9 mouse cellular contexts compared by ENCODE assay signal in genomic region chr4:148463208-148463960, GRCm38 (mm10). TPM values are rescaled to one million over a fixed set of nuclear protein-coding genes. Genes with fewer than 3 reads are reported as not detected.
DNase-seq lines count a peak whose midpoint lies in the region; ATAC-seq lines count a peak whose summit lies in the region.
"Had no signal": no experiment of that assay in that cellular context is flagged by ENCODE, and none has a peak within 500 bp of the region (broad histone marks: within the 10 kb centered on the region; RNA-seq: fewer than 3 reads in every experiment).

No protein-coding gene starts in this region.

- no peaks in the 10 kb centered on the region for H3K27me3 ChIP-seq in midbrain, embryonic 13.5 days
- no peaks in the 10 kb centered on the region for H3K27me3 ChIP-seq in midbrain, embryonic 16.5 days (ENCODE audit: control insufficient read depth, insufficient read depth, low read depth, low read length)

- no peaks in the 10 kb centered on the region for H3K9me3 ChIP-seq in midbrain, embryonic 13.5 days
- no peaks in the 10 kb centered on the region for H3K9me3 ChIP-seq in midbrain, embryonic 16.5 days (replicated peaks; ENCODE audit: control insufficient read depth, low read length, poor library complexity, severe bottlenecking)

- no peaks in the 10 kb centered on the region for H3K4me1 ChIP-seq in midbrain, embryonic 13.5 days (replicated peaks)
- H3K4me1 ChIP-seq in midbrain, embryonic 16.5 days (ENCODE audit: control insufficient read depth, insufficient read depth, low read length), result no peaks in the 10 kb centered on the region

- DNase-seq in CD4-positive, CD25-positive, alpha-beta regulatory T cell, adult 2 months (ENCODE audit: low read depth, low spot score), result peak; percentile 33
- DNase-seq in cerebellum, postnatal 25 days, result peak; percentile 70 to 71
- peak; percentile 47 for DNase-seq in kidney, postnatal 14 days
- peak; percentile 59 for DNase-seq in lung, postnatal 36 days
- DNase-seq in spleen, postnatal 4 days (ENCODE audit: low spot score in 2 of 2), result no peak

- WGBS in midbrain, embryonic 13.5 days, result 74% methylated on average over 14 of the region's 14 CpGs
- 67% methylated on average over 14 of the region's 14 CpGs for WGBS in midbrain, embryonic 16.5 days

- H3K4me3 ChIP-seq in midbrain, embryonic 13.5 days (replicated peaks), result no peak overlapping the region
- no peak overlapping the region for H3K4me3 ChIP-seq in midbrain, embryonic 16.5 days (ENCODE audit: low read depth, low read length)

- H3K9ac ChIP-seq in midbrain, embryonic 13.5 days (replicated peaks), result no peak overlapping the region
- no peak overlapping the region for H3K9ac ChIP-seq in midbrain, embryonic 16.5 days (ENCODE audit: low read depth, low read length)

- no peak for ATAC-seq in CD4-positive, CD25-positive, alpha-beta regulatory T cell, adult 4 months
- peak; percentile 27; the same call in 1 of the 2 replicates for ATAC-seq in midbrain, embryonic 13.5 days
- ATAC-seq in midbrain, embryonic 16.5 days, result no peak

- H3K27ac ChIP-seq in midbrain, embryonic 13.5 days, result no peak overlapping the region
- H3K27ac ChIP-seq in midbrain, embryonic 16.5 days (ENCODE audit: low read length), result no peak overlapping the region
- H3K27ac ChIP-seq: macrophage had no signal

- no peak overlapping the region for H3K4me2 ChIP-seq in midbrain, embryonic 13.5 days (replicated peaks)
- H3K4me2 ChIP-seq in midbrain, embryonic 16.5 days (ENCODE audit: low read length), result no peak overlapping the region

- H3K36me3 ChIP-seq in midbrain, embryonic 13.5 days, result peaks cover 98% of the 10 kb centered on the region
- peaks cover 72% of the 10 kb centered on the region for H3K36me3 ChIP-seq in midbrain, embryonic 16.5 days (ENCODE audit: control insufficient read depth, insufficient read depth, low read length)

RNA-seq across cellular contexts. Expression of gene Mtor, which starts 15.0 kb away (rescaled TPM):
- polyA plus RNA-seq in CD4-positive, CD25-positive, alpha-beta regulatory T cell, adult 4 months (2017; shearing (Covaris generic)), result 10 to 100 TPM in 1 of 2 experiments, 1 to 10 TPM in 1; 7.9 to 13.0 TPM
- 25.9 and 27.3 TPM in 2 replicates for polyA plus RNA-seq in midbrain, embryonic 13.5 days (2015; fragmentation: Nextera tagmentation; extraction: Ambion mirVana)
- polyA plus RNA-seq in midbrain, embryonic 16.5 days (2015; fragmentation: Nextera tagmentation; extraction: Ambion mirVana), result 23.0 and 24.4 TPM in 2 replicates

RNA-seq across cellular contexts. Expression of gene Ubiad1, which starts 18.8 kb away (rescaled TPM):
- polyA plus RNA-seq in CD4-positive, CD25-positive, alpha-beta regulatory T cell, adult 4 months (2017; shearing (Covaris generic)), result 10 to 100 TPM in 1 of 2 experiments, 1 to 10 TPM in 1; 8.7 to 12.9 TPM
- 20.5 and 22.2 TPM in 2 replicates for polyA plus RNA-seq in midbrain, embryonic 13.5 days (2015; fragmentation: Nextera tagmentation; extraction: Ambion mirVana)
- polyA plus RNA-seq in midbrain, embryonic 16.5 days (2015; fragmentation: Nextera tagmentation; extraction: Ambion mirVana), result 19.8 and 20.5 TPM in 2 replicates

RNA-seq across cellular contexts. Expression of gene Angptl7, which starts 36.9 kb away (rescaled TPM):
- polyA plus RNA-seq in CD4-positive, CD25-positive, alpha-beta regulatory T cell, adult 4 months (2017; shearing (Covaris generic)), result under 1 TPM; 0.59 to 0.65 TPM
- polyA plus RNA-seq in midbrain, embryonic 13.5 days (2015; fragmentation: Nextera tagmentation; extraction: Ambion mirVana), result 0.23 and 0.32 TPM in 2 replicates
- 0.34 and 0.43 TPM in 2 replicates for polyA plus RNA-seq in midbrain, embryonic 16.5 days (2015; fragmentation: Nextera tagmentation; extraction: Ambion mirVana)

Comparison
In these comparisons a context has a peak if more than half of its experiments do, and no peak if none do; other contexts are left out.
1. DNase-seq: peak in CD4-positive, CD25-positive, alpha-beta regulatory T cell, adult 2 months (single experiment), cerebellum, postnatal 25 days (2 of 2), kidney, postnatal 14 days (single experiment) and lung, postnatal 36 days (single experiment); none in spleen, postnatal 4 days (0 of 2).